Mouse (Mus musculus): ENCODE data around the gene Ctps2. TPM values are rescaled to one million over a fixed set of nuclear protein-coding genes. Genes with fewer than 3 reads are reported as not detected.

Ctps2 gene
- total RNA-seq (2021) = 10 to 100 TPM; 30.6 to 30.7 TPM

DNA sequence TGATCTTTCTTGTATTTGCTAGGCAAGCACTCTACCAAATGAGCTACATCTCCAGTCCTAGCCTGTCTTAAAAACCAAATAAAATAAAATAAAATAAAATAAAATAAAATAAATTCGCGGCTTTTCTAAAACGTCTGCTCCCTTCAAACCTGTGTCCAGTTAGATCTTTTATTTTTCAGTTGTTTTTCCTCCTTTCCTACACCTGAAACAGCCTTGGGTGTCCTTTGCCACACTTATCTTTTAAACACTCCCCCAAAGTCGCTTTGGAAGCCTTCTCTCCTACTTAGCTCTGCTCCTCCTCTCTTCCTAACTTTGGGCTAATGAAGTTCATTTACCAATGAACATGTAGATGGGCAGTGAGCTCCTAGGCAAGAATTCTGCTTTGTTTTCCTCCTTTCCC lies at the start of gene Ctps2:
Ctps2 (plus strand) TSS at position 301 of the 400 bp plus-strand sequence.
- intact Hi-C loops (cut with DNase I) = no loop called here
- DNase-seq = no peak

DNA sequence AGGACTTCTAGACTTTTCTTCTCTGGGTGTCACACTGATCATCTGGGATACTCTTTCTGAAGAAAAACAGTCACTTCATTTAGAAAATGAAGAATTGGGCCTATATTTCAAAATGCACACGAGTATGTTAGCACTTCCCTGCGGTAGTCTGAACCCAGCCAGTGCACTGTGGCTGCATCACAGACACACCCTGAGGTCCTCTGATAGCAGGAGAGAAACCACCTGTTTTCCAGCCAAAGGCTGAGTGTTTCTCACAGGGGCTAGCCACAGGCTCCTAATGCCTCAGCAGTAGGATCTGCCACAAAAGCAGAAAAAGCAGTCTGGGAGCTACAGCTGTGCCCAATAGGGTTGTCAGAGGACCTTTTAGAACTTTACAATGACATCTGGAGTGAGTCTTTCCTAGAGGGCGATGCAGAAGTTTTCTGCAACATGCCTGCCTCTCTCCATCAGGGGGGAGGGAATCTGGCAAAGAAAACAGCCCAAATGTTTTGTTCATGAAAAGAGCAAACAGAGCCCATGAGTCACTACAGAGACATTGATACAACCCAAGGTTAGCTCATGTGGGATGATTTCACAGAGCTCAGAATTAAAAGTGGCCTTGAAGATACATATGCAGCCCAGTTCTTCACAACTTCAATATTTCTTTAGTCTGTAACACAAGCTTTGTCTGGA lies 32.6 kb upstream of the Ctps2 start:
- intact Hi-C loops (cut with DNase I) = no loop called here
- peak; percentile 17 to 25 for DNase-seq

DNA sequence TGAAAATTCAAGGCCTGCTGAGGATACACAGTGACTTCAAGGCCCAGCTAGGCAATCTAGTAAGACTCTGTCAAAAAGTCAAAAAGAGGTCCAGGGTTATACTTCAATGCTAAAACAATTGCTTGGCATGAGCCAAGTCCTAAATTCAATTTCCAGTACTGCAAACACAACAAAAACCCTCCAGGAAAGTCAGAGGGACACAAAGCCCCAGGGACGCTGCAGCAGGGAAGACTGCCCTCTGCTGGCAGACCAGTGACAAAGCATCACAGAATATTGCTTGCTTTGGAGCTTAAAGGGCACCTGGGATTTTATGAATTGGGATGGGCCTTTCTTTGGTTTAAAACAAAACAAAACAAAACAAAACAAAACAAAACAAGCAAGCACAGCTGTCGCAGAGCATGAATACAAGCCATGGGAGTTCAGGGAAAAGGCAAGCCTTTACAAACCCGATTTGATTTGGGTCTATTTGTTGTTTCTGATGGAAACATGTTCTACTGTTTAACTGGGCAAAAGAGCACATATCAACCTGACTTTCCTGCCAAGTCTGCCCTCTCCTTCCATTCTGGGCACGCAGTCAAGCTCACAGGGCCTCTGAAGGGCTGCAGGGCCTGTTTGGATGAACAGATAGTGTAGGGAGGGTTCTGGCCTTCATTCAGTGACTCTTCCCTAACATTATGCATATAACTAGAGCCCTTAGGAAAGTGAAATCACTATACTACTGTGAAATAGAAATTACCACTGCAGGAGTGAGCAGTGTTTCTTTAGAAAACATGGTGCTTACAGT lies 29.1 kb upstream of the Ctps2 start:
- intact Hi-C loops (cut with DNase I) = no loop called here
- DNase-seq = peak; percentile 59 to 61

DNA sequence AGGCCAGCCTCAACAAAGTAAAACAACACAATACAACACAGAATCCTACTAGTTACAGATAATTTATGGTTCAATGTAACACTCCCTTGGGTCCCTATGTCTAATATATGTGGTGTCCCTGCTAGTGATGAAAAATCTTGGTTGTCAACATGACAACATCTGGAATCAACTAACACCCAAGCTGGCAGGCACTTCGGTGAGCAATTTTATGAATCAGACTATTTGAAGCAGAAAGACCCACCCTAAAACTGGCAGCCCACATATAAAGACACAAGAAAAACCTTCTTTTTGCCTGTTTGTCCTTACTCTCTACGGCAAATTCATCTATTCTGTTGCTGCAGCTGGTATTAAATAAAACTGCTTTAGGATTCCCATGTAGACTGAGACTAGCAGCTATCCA lies 27.3 kb upstream of the Ctps2 start:
- no peak for DNase-seq
- intact Hi-C loops (cut with DNase I) = no loop called here

DNA sequence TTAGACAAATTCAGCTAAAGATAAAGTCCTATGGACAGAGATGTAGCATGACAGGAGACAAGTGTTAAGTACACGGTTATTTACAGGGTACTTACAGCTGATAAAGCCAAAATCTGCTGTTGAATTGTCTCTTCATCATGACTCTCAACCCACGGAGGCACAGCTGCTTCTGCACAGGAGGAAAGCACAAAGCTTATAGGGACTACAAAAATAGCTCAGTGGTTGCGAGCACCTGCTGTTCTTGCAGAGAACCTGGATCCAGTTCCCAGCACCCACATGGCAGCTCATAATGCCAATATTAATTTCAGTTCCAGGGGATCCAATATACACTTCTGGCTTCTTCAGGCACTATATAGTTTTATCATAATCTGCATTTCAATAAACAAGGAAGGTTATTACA lies 22.8 kb upstream of the Ctps2 start:
- no peak for DNase-seq
- intact Hi-C loops (cut with DNase I) = no loop called here

DNA sequence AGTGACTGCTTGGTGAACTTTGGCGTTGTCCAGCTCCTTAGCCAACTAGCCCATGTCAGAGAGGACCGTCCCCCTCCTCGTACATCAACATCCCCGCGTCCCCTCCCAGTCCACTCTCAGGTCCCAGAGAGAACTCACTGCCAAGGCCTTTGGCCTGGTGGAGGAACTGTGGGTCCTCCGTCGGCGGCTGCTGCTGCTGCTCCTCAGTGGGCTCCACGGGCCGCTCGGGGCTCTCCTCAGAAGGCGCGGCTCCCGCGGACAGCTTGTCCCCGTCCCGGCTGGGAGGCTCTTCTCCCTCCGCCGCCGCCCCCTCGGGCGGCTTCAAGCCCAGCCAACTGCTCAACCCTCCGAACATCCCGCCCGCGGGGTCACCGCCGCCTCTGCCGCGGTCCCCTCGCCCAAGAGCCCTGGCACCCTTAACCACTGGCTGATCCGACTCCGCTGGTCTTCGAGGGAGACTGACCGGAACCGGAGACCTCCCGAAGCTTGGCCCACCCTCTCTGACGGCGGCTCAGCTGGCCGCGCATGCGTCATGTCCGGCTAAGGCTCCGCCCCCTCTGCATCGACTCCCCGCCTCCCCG lies 13.0 kb upstream of the Ctps2 start, which contains the start of gene Syap1:
Syap1 (minus strand) TSS at position 517 of the 581 bp plus-strand sequence.
- peak; percentile 84 to 89 for DNase-seq
- intact Hi-C loops (cut with DNase I) = loop anchor here (5.0 kb wide), 1 partner anchor 56 kb away; no protein-coding TSS in a partner anchor

DNA sequence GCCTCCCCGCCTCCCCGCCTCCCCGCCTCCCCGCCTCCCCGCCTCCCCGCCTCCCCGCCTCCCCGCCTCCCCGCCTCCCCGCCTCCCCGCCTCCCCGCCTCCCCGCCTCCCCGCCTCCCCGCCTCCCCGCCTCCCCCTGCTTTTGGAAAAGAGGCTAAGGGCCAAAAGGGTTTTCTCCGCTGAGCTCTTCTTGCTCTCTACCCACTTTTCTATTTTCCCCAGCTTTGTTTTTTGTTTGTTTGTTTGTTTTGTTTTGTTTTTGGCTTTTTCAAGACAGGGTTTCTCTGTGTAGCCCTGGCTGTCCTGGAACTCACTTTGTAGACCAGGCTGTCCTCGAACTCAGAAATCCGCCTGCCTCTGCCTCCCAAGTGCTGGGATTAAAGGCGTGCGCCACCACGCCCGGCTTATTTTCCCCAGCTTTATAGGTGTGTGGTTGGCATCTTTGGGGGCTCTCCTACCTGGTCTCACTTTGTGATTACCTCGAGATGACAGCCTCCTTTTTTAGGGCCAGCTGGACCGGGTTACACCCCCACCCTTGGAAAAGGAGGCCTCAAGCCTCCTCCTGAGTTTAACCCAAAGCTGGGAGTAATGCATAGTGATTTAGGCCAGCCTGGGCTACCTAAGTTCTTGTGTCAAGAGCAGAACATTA lies 12.3 kb upstream of the Ctps2 start:
- peak in 1 of 2 experiments; percentile 4 for DNase-seq
- intact Hi-C loops (cut with DNase I) = loop anchor here (5.0 kb wide), 1 partner anchor 56 kb away; no protein-coding TSS in a partner anchor

DNA sequence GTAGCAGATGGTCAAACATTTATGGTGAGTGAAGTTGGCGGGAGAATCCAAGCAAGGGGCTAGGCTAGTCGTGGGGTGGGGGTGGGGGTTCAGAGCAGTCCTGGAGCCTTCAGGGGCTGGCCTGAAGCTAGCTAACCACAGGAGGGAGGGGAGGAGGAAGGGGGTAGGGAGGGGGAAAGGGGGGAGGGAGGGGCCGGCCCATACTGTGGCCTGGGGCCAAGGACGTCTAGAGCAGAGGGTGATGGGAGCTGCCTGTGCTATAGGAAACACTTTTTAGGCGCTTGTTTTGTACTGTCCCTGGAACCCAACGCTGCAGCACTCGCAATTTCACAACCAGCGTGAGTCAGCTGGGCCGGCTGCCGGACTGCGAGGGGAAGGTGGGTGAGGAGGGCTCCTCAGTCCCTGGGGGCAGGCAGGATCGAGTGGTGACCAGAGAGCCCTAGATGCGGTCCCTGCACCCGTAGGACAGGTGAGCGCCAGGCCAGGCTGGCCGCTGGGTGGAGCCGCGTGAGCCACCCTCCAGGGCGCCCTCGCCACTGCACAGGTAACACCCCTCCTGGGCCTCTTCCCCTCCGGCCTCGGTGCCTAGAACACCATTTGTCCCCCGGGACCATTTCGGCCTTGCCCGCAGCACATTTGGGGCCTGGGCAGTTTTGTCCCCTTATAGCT lies 467 bp downstream of the Ctps2 start:
- intact Hi-C loops (cut with DNase I) = no loop called here
- peak; percentile 43 to 49 for DNase-seq

DNA sequence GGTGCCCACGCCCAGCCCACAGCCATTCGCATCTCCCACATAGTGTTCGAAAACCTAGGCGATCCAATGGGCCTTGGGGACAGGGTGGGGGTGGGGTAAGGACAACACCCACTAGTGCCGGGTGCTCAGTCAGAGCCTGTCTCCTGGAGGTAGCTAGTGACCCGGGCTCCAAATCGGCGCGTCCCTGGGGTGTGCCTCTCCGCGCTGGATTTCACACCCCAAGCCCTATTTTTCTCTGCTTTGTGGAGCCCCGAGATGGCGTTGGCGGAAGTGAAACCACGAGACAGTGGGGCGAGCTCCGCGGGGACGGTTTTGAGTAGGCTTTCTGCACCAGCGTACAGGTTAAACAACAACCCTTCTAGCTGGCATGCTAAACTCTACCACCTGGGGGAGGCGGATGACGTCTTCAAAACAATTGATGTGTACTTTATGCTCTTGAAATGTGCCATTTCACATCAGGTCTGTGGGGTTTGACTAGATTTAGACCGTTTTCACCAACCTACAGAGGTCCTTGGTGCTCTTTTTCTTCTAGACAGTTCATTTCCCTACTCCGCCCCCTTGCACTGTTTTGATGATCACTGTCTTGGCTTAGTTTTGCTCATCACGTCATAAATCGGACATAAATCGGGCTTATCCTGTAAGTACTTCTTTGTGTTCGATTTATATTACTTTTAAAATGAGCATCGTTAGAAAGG lies 1.1 kb downstream of the Ctps2 start:
- intact Hi-C loops (cut with DNase I) = no loop called here

DNA sequence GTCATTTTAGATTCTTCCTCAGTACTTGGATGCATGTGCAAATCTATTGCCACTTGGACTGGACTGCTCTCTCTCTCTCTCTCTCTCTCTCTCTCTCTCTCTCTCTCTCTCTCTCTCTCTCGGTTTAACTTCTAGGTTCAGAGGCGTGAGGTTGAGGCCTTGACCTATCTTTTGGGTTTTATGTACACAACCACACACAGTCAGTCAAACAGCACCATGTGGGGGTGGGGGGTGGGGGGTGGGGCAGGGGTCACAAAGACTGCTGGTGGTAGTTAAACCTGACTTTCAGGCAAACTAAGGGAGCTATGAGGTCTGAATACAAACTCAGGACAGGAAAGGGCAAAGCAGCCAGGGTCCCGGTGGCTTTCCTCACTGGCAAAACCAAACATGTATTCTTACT lies 6.5 kb downstream of the Ctps2 start:
- intact Hi-C loops (cut with DNase I) = no loop called here
- DNase-seq = no peak

More for the DNA sequence above, 1.1 kb downstream of the Ctps2 start:
- peak; percentile 39 to 47 for DNase-seq

DNA sequence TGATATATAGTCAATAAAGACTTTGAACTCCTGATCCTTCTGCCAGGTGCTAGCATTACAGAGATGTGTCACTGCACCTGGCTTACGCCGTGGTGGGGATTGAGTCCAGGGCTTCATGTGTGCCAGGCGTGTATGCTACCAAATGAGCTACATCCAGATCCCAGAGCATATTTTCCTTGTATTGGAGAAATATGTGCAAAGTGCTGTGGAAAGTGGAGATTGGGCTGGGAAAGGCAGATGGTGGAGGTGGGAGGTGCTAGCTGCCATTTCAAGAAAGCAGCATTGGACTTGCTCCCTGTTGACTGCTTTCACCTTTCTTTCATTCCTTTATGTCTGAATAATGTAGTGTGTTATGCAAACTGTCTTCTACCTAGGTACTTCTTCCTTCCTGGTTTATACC lies 12.6 kb downstream of the Ctps2 start:
- DNase-seq = no peak
- intact Hi-C loops (cut with DNase I) = loop anchor here (10.0 kb wide), 2 partner anchors 1151 to 1261 kb away; no protein-coding TSS in a partner anchor

DNA sequence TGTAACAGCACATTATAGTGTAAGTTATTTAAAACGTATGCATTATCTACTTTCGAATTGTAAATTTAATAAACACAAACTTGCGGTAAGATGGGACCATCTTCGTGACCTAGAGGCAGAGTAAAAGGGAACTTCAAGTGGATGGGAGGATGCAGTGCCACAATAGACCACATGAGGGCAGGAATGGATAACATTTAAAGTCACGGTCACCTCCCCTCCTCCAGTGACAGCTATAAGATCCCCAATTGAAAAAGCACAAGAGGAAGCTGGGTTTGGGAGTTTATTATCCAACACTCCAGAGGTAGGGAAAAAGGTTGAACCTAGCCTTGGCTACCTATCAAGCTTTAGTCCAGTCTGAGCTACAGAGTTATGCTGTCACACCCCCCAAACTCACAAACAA lies 14.7 kb downstream of the Ctps2 start:
- intact Hi-C loops (cut with DNase I) = loop anchor here (10.0 kb wide), 2 partner anchors 1149 to 1259 kb away; no protein-coding TSS in a partner anchor
- DNase-seq = peak; percentile 52 to 71

DNA sequence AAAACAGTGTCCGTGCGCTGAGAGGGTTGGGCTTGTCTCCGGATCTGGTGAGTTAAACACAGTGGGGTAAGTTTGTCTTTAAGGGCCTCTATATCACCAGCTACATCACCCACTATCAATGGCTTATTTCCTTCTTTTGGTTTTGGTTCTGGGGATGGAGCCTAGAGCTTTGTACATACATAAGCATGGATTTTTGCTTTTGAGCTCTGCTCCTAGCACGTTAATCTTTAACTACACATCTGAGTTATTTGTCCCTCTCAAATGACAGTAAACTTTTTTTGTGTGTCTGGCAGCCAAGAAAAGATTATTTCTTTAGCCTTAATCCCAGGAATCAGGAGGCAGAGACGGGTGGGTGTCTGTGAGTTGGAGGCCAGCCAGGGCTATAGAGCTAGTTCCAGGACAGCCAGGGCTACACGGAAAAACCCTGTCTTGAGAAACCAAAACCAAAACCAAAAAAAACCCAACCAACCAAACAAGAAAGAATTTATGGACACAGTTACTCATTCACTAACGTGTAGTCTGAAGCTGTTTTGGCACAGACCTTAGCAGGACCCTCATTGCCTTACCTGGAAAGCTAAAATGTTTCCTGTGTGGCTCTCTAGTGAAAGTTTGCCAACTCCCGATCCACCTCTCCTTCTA lies 20.6 kb downstream of the Ctps2 start:
- intact Hi-C loops (cut with DNase I) = no loop called here
- DNase-seq = no peak

DNA sequence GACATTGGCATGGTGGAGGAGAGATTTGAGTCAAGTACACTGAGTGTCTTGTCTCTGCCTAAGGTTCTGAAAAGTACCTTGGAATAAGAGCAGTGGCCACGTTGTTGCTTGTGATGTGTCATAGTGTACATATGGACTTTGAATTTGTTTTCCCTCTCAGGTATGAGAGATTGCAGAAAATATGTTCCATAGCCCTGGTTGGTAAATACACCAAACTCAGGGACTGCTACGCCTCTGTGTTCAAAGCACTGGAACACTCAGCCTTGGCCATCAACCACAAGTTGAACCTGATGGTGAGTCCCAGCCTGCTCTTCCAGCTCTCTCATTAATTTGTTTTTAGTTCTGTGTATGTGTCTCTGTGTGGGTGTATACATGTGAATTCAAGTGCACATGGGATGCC lies 30.4 kb downstream of the Ctps2 start:
- DNase-seq = no peak
- intact Hi-C loops (cut with DNase I) = no loop called here

DNA sequence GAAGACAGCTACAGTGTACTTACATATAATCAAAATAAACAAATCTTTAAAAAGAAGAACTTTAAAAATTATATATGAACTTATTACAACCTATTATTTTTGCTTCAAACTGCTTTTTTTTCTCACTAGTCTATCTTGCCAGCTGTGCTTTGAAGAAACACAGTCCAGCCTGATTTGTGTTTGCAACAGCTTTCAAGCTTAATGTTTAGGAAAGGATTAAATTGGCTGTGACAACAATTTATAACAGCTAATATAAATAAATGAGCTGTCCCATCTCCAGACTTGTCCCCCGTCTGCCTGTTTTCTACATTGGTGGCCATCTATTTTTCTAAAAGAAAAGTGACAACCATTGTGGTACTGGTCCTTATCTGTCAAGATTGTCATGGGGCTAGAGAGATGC lies 41.0 kb downstream of the Ctps2 start:
- DNase-seq = no peak
- intact Hi-C loops (cut with DNase I) = loop anchor here (10.0 kb wide), 1 partner anchor 1063 kb away; no protein-coding TSS in a partner anchor

DNA sequence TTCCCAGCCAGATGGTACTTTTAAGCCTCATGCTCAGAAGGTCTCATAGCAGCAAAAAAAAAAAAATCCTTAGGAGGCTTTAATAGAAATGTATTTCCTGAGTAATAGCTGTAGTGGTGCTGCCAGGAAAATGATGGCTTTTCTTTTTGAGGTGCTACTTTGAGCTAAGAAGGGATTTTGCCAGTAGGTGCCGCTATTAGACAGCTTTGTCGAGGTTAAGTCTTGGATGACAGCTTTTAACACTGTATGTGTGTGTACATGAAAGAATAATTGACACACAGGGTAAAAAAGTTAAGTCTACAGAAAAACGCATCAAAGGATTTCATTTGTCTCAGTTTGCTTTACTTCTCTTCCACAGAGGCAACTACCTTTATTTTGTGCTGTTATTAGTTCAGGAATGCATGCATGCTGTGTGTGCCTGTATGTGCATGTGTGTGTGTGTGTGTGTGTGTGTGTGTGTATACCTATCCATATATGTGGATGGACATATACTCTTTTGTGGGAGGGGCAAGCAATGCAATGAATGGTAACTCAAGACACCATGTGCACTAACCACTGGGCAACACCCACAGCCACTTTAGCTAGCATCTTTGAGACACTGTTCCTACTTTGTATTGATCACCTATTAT lies 48.9 kb downstream of the Ctps2 start:
- intact Hi-C loops (cut with DNase I) = loop anchor here (2.0 to 10.0 kb wide), 4 partner anchors 192 to 1227 kb away; partner anchors contain the start of gene Grpr
- peak; percentile 35 to 53 for DNase-seq

DNA sequence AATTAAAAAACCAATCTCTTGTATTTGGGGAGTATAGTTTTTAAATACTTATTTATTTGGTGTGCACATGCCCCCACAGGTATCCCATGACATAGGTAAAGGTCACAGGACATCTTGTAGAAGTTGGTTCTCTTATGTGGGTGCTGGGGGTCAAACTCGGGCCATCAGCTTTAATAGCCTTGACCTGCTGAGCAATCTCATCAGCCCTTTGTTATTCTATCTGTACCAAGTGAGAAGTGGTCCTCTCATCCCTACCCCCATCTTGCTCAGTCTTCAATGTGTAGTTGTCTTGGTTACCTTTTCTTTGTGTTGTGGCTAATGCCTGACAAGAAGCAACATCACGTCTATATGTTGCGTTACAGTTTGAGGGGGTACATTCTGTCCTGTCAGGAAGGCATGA lies 56.9 kb downstream of the Ctps2 start:
- no peak for DNase-seq
- intact Hi-C loops (cut with DNase I) = no loop called here

DNA sequence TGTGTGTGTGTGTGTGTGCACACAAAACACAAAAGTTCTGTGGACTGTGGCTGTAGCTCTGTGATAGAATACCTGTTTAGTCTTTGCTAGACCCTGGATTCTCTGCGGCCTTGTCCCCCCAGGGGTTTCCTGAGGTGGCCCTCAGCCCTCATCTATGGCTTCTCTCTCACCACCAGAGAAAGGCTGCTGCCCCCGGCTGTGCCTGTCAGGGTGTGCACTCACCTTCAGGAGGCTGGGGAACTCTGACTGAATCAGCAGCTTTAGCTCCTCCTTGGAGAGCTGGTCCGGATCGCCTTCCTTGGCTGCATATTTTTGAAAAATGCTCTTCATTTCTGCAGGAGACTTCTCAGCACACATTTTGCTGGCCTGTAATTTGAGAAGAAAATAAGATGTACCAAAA lies 62.8 kb downstream of the Ctps2 start:
- no peak for DNase-seq
- intact Hi-C loops (cut with DNase I) = no loop called here

DNA sequence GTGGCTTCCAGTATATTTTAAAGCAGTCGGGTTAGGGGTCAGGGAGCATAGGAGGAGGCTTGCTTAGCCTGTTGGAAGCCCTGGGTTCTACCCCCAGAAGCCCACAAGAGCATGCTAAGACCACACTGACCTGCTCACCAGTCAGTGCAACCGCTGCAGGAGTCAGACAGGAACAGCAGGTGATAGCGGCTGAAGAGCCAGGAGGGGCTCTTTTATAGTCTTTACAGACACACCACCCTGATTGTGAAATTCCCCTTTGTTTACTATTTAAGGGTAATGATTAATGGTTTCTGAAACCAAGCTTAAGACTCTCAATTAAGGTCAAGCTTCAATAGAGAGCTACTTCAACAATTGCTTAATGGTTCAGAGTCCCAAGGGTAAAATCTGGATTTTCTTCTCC lies 63.3 kb downstream of the Ctps2 start, which contains the start of gene S100g:
S100g (minus strand) TSS at position 217 of the 400 bp plus-strand sequence.
- no peak for DNase-seq
- intact Hi-C loops (cut with DNase I) = no loop called here
